Mouse (Mus musculus) limb, embryonic 15.5 days (tissue): ENCODE measurements around the gene Scmh1. TPM values are rescaled to one million over a fixed set of nuclear protein-coding genes. Genes with fewer than 3 reads are reported as not detected.
"Not testable (repeated sequence)": the region's sequence is repeated elsewhere in the genome, so short reads cannot be mapped to it uniquely, and the experiment has no call there.

Experiments used
- ATAC-seq: fragments of 200-750 bp; cut with Nextera tagmentation; 2 replicates; pipeline ENCODE4 v1.8.0; 2017; ENCODE audit warnings: low read depth, moderate TSS enrichment; ENCODE audit not compliant: insufficient number of reproducible peaks, low FRiP score, low TSS enrichment
- H3K27ac ChIP-seq: fragments of 300-500 bp; sonication (generic); 2 replicates; pipeline ENCODE4 v1.5.1; 2015; ENCODE audit warnings: moderate library complexity, mild to moderate bottlenecking, inconsistent platforms
- H3K27me3 ChIP-seq: fragments of 300-500 bp; sonication (generic); 2 replicates; pipeline ENCODE4 v1.6.1; 2015; ENCODE audit warnings: inconsistent platforms
- H3K36me3 ChIP-seq: fragments of 300-500 bp; sonication (generic); 2 replicates; pipeline ENCODE4 v1.6.1; 2015; ENCODE audit warnings: inconsistent platforms
- H3K4me1 ChIP-seq: fragments of 300-500 bp; sonication (generic); 2 replicates; pipeline ENCODE4 v1.6.1; 2015; ENCODE audit warnings: inconsistent platforms
- H3K4me2 ChIP-seq: fragments of 300-500 bp; sonication (generic); 2 replicates; pipeline ENCODE4 v1.6.1; 2015; ENCODE audit warnings: mild to moderate bottlenecking, inconsistent platforms
- H3K4me3 ChIP-seq: fragments of 300-500 bp; sonication (generic); 2 replicates; pipeline ENCODE4 v1.5.1; 2015; ENCODE audit warnings: mild to moderate bottlenecking, inconsistent platforms
- H3K9ac ChIP-seq: fragments of 300-500 bp; sonication (generic); 2 replicates; pipeline ENCODE4 v1.6.1; 2015; ENCODE audit warnings: inconsistent platforms
- H3K9me3 ChIP-seq: fragments of 300-500 bp; sonication (generic); 2 replicates; pipeline ENCODE4 v1.6.1; 2016; ENCODE audit warnings: inconsistent platforms
- WGBS: fragments of 180-500 bp; shearing (Covaris S2); methylation state at CpG from one replicate; pipeline ENCODE4 v1.1.7; 2015; 5-methylcytosine and 5-hydroxymethylcytosine counted together
- polyA plus RNA-seq: library from polyadenylated mRNA; unstranded; fragments of >200 nt; fragmentation: Nextera tagmentation; extraction: Ambion mirVana; gene quantifications from 2 replicates; pipeline ENCODE4 v1.2.1, GENCODE M21; 2015

Scmh1 gene
- polyA plus RNA-seq, 1 experiment from 2014 or later: 36.7 TPM

DNA sequence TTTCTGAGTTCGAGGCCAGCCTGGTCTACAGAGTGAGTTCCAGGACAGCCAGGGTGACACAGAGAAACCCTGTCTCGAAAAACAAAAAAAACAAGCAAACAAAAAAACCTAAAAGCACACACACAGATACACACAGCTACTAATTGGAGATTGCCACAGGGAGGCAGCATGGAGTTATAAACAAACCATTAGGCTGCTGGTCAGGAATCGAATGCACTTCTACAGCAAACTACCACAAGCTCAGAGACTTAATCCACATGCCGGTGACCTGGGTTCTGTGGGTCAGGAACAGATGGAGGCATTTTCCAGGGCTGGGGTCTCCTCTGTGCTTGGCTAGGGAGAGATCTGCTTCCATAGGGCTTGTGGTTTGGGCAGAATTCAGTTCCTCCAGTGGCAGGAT lies 17.6 kb upstream of the Scmh1 start:
- 35% methylated on average over 4 of the region's 4 CpGs for WGBS
- peaks cover 16% of the 10 kb centered on the region for H3K27me3 ChIP-seq
- no peaks in the 10 kb centered on the region for H3K36me3 ChIP-seq

DNA sequence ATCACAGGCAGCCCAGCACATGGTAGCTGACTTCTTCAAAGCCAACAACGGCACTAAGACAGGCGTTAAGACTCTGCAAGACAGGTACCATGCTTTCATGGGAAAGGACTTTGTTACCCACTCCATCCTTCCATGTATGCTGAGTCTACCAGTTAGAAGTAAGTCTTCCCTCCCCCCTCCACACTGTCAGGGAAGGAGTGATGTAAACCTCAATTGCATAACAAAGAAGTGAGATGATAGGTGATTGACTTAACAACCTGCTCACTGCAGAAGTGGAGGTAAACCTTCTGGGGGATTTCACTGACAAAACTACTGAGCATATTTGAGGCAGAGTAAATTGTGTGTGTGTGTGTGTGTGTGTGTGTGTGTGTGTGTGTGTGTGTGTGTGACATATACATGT lies 17.1 kb upstream of the Scmh1 start:
- Histone ChIP-seq H3K27ac (no peak overlapping the region), H3K36me3 (no peaks in the 10 kb centered on the region), H3K9me3 (no peaks in the 10 kb centered on the region), H3K4me2 (no peak overlapping the region), H3K4me1 (no peaks in the 10 kb centered on the region), H3K9ac (no peak overlapping the region), H3K27me3 (peaks cover 16% of the 10 kb centered on the region), H3K4me3 (no peak overlapping the region)
- ATAC-seq: no peak
- WGBS: 78% methylated on average over 2 of the region's 2 CpGs

More for the DNA sequence above, 17.6 kb upstream of the Scmh1 start:
- H3K9me3 ChIP-seq: no peaks in the 10 kb centered on the region
- H3K4me3 ChIP-seq: no peak overlapping the region
- no peak overlapping the region for H3K9ac ChIP-seq
- no peak for ATAC-seq
- H3K4me2 ChIP-seq: no peak overlapping the region
- H3K27ac ChIP-seq: no peak overlapping the region
- H3K4me1 ChIP-seq: no peaks in the 10 kb centered on the region

DNA sequence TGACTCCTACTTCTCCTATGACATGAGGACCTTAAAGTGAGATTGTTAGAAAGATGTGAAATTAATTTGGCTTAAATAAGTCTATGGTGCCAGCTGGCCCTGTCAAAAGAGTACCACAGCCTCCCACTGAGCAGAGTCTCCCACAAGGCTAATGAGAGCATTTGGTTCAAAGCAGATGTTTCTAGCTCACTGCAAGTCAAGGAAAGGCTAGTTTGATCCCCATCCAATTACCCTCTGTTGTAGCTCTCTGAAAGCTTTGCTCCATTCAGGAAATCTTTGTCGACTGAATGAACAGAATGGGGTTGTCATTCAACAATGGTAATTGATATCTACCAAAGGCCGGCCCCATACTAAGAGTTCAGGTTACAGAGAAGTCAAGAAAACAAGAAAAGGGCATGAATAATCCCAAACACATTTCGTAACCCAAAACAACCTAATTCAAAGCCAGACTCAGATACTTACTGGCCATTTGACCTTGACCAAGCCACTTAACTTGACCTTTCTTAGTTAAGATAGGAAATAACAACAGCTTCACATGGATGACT lies 16.0 kb upstream of the Scmh1 start:
- H3K27ac ChIP-seq: no peak overlapping the region
- H3K36me3 ChIP-seq: no peaks in the 10 kb centered on the region
- H3K9ac ChIP-seq: no peak overlapping the region
- H3K4me1 ChIP-seq: no peaks in the 10 kb centered on the region
- ATAC-seq: no peak
- H3K9me3 ChIP-seq: no peaks in the 10 kb centered on the region
- 65% methylated on average over 3 of the region's 3 CpGs for WGBS
- no peak overlapping the region for H3K4me3 ChIP-seq
- no peak overlapping the region for H3K4me2 ChIP-seq
- peaks cover 8% of the 10 kb centered on the region; the same call in 1 of the 2 replicates for H3K27me3 ChIP-seq

DNA sequence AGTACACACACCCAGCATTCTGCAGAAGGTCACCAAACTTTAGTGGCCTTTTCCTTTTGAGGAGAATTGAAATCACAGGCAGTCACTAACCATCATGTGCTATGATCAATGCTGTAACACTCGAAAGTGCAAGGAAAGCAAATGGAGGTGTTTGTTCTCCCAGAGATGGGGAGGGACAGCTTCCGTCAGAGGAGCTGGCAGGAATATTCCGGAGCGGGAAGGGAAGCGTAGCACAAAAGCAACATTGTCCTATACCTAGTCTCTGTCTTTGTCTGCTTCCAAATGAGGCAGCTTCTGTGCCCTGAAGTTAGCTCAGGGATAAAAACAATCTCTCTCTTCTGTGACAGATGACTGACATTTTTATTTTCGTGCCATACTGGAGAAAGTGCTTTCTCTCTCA lies 15.5 kb upstream of the Scmh1 start:
- H3K9me3 ChIP-seq: no peaks in the 10 kb centered on the region
- H3K27me3 ChIP-seq: 0 out of 2 replicates have a peak, but pooled peaks cover 5% of the 10 kb centered on the region
- no peak overlapping the region for H3K27ac ChIP-seq
- no peak overlapping the region for H3K4me2 ChIP-seq
- 88% methylated on average over 6 of the region's 6 CpGs for WGBS
- H3K4me3 ChIP-seq: no peak overlapping the region
- no peaks in the 10 kb centered on the region for H3K36me3 ChIP-seq
- no peak for ATAC-seq
- H3K4me1 ChIP-seq: no peaks in the 10 kb centered on the region
- no peak overlapping the region for H3K9ac ChIP-seq

DNA sequence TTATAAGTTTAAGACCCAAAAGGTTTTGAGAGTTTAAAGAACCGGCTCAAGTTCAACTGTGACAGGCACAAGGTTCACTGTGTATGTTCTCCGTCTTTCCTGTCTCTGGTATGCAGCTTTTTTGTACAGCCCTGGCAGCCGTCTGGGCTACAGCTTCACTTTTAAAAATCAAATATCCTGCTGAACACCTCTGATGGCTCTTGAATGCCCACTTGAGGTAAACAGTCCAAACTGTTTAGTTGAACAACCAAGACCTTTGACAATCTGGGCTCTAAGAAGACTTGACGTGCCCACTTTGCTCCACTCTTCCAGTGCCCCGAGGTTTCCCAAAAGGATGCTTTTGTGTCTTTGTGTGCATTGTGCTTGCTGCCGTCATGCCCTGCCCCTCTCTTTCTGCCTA lies 13.5 kb upstream of the Scmh1 start:
- Histone ChIP-seq H3K9me3 (no peaks in the 10 kb centered on the region), H3K4me1 (no peaks in the 10 kb centered on the region), H3K4me3 (no peak overlapping the region), H3K9ac (no peak overlapping the region), H3K27ac (no peak overlapping the region), H3K27me3 (peaks cover 8% of the 10 kb centered on the region), H3K36me3 (no peaks in the 10 kb centered on the region), H3K4me2 (no peak overlapping the region)
- no peak for ATAC-seq
- 75% methylated on average over 6 of the region's 6 CpGs for WGBS

DNA sequence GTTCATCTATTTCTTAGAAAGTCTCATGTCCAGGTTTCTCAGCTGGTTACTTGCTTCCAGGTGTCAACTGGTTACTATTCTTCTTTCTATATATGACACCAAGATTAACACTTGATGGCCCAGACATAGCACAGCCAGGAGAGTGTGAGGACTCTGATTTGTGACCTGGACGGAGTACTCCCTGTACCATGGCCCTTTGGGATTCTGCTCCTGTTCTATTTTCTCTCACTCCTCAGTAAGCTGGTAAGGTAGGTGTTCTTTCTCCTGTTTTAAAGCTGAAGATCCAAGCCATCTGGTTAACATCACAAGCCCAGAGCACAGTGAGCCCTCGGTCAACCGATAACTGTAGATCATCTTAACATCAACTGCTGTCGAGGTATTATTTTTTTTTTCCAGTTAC lies 12.7 kb upstream of the Scmh1 start:
- Histone ChIP-seq H3K9ac (no peak overlapping the region), H3K27me3 (peaks cover 14% of the 10 kb centered on the region), H3K4me3 (no peak overlapping the region), H3K9me3 (no peaks in the 10 kb centered on the region), H3K36me3 (no peaks in the 10 kb centered on the region), H3K4me1 (no peaks in the 10 kb centered on the region), H3K27ac (no peak overlapping the region), H3K4me2 (no peak overlapping the region)
- 52% methylated on average over 4 of the region's 4 CpGs for WGBS
- ATAC-seq: no peak

DNA sequence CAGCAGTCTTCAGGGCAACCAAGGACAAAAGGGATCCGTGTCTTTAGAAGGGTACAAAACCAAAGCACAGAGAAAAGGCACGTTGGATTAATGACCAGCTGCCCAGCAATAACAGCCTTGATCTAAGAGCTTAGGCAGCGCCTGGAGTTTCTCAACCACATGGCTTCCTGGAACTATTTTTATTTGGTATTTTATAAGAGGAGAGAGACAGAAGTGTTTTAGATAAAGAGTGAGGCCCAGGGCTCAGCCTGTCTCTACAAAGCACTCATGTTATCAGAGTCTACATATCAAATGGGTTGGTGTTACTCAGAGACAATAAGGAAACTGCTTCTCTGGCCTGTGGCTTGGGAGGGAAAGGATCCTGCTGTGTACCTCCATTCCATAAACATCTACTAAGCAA lies 12.3 kb upstream of the Scmh1 start:
- Histone ChIP-seq H3K4me3 (no peak overlapping the region), H3K27me3 (peaks cover 14% of the 10 kb centered on the region), H3K36me3 (no peaks in the 10 kb centered on the region), H3K4me2 (no peak overlapping the region), H3K9me3 (no peaks in the 10 kb centered on the region), H3K9ac (no peak overlapping the region), H3K4me1 (no peaks in the 10 kb centered on the region), H3K27ac (no peak overlapping the region)
- ATAC-seq: no peak
- 27% methylated on average over 3 of the region's 3 CpGs for WGBS

DNA sequence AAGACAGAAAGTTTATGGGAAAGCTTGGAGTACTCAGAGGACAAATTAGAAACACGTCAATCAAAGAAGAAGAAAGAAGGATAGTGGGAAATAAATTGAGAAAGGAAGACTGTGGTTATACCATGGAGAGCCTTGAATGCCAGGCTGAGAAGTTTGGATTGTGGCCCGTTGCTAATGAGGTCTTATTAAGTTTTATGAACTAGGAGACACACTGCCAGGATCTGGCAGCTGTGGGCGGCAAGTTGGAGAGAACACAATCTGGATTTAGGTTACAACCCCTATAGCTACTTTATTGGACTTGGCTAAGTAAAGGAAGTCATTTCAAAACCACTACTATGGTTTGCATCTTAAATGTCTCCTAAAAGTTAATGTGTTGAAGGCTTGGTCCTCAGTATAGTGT lies 4.8 kb upstream of the Scmh1 start:
- Histone ChIP-seq H3K9me3 (no peaks in the 10 kb centered on the region), H3K27ac (no peak overlapping the region), H3K27me3 (peaks cover 25% of the 10 kb centered on the region), H3K4me2 (no peak overlapping the region), H3K4me1 (peaks cover 13% of the 10 kb centered on the region), H3K9ac (no peak overlapping the region), H3K4me3 (no peak overlapping the region), H3K36me3 (no peaks in the 10 kb centered on the region)
- 27% methylated on average over 3 of the region's 3 CpGs for WGBS
- ATAC-seq: peak; percentile 42; the same call in 1 of the 2 replicates

DNA sequence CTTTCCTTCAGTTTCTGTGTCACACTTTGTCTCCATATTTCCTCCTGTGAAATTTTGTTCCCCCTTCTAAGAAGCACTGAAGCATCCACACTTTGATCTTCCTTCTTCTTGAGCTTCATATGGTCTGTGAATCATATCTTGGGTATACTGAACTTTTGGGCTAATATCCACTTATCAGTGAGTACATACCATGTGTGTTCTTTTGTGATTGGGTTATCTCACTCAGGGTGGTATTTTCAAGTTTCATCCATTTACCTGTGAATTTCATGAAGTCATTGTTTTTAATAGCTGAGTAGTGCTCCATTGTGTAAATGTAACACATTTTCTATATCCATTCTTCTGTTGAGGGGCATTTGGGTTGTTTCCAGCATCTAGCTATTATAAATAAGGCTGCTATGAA lies 3.0 kb upstream of the Scmh1 start:
- not testable (repeated sequence) for H3K27ac ChIP-seq, H3K36me3 ChIP-seq, H3K9me3 ChIP-seq, H3K4me3 ChIP-seq, H3K9ac ChIP-seq, H3K4me2 ChIP-seq, ATAC-seq
- peaks cover 15% of the 10 kb centered on the region for H3K4me1 ChIP-seq
- peaks cover 12% of the 10 kb centered on the region; the same call in 1 of the 2 replicates for H3K27me3 ChIP-seq

DNA sequence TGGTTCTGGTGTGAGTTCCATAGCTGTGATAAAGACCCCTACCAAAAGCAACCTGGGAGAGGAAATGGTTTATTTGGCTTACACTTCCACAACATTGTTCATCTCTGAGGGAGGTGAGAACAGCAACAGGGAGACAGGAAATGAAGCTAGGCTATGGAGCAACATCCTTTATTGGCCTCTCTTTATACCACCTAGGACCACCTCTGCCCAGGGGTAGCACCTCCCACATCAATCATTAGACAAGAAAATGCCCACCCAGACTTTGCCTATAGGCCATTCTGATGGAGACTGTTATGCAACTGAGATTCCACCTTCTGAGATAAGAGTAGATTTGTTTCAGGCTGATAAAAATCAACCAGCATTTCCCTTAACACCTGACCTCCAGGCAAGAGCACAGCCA lies 834 bp upstream of the Scmh1 start:
- Histone ChIP-seq H3K27me3 (0 out of 2 replicates have a peak, but pooled peaks cover 6% of the 10 kb centered on the region), H3K4me2 (no peak overlapping the region), H3K36me3 (no peaks in the 10 kb centered on the region), H3K4me3 (no peak overlapping the region), H3K4me1 (peaks cover 16% of the 10 kb centered on the region), H3K9me3 (no peaks in the 10 kb centered on the region), H3K27ac (no peak overlapping the region), H3K9ac (no peak overlapping the region)
- no peak for ATAC-seq

DNA sequence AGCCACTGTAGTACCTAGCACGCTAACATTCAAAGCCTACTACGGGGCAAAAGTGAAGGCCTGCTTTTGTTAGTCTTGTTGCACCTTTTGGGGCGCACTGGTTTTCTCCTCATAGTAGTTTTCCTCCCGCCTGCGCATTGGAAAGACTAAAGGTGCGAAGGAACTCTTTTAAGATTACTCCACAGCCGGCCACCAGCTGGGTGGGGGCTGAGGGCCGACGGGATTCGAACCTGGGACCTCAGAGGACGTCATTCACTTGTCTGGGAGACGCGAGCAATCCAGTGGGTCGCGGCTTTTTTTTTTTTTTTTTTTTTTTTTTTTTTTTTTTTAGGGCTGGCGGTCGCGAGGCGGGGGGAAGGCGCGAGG lies 320 bp upstream of the Scmh1 start:
- ATAC-seq: no peak
- Histone ChIP-seq H3K27me3 (0 out of 2 replicates have a peak, but pooled peaks cover 6% of the 10 kb centered on the region), H3K9ac (0 out of 2 replicates have a peak overlapping the region, but pooled peaks have one; percentile 21), H3K4me1 (peaks cover 16% of the 10 kb centered on the region), H3K4me3 (peak overlapping the region; percentile 96), H3K4me2 (peak overlapping the region; percentile 57), H3K9me3 (no peaks in the 10 kb centered on the region), H3K27ac (no peak overlapping the region), H3K36me3 (no peaks in the 10 kb centered on the region)
- WGBS: 12% methylated on average over 18 of the region's 21 CpGs

DNA sequence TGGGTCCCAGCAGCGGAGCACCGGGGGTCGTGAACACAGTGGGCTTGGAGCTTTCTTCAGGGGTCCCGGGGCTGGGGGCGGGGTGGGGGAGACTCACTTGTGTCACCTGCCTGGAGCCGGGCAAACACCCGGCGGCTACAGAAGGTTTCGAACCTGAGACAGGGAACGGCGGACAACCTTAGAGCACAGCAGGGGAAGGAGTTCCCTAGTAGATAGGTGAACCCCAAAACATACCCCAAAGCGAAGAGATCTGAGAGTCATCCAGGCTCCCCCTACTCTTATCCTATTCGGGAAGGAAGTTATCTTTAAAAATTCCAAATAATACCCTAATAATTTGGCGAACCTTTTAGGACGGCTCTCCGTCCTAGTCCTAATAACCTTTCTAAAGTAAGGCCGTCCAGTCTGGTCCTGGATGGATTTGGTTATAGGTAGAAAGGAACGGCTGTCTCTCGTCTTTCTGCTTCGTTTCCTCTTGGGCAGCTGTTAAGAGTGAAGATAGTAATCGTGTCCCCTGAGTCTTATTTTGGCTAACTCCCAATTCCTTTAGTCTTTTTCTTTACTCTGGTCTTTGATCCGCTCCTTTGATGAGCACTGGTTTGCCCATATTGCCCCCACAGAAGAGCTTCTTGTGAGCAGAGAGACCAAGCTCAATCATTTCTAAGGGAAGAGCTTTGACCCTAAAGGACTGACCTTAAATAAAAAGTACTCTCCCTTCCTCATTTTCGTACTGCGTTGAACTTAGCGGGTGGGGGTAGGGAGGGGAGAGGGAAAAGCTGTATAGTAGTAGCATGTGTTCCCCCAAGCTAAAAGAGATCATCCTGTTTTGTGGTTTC lies 941 bp downstream of the Scmh1 start:
- WGBS: 2% methylated on average over 25 of the region's 25 CpGs
- H3K27ac ChIP-seq: peak overlapping the region; percentile 94

More for the DNA sequence above, 941 bp downstream of the Scmh1 start:
- Histone ChIP-seq H3K4me3 (peak overlapping the region; percentile 96), H3K4me2 (peak overlapping the region; percentile 57), H3K9me3 (no peaks in the 10 kb centered on the region), H3K9ac (peak overlapping the region; percentile 96), H3K36me3 (no peaks in the 10 kb centered on the region), H3K27me3 (0 out of 2 replicates have a peak, but pooled peaks cover 6% of the 10 kb centered on the region), H3K4me1 (peaks cover 8% of the 10 kb centered on the region)
- ATAC-seq: peak; percentile 25; the same call in 1 of the 2 replicates
